Mouse (Mus musculus) midbrain, postnatal 0 days (tissue): Measurements from ENCODE around the gene Fsd2. TPM values are rescaled to one million over a fixed set of nuclear protein-coding genes. Genes with fewer than 3 reads are reported as not detected.

Experiments
- ATAC-seq: fragments of 200-750 bp; cut with Nextera tagmentation; 2 replicates; pipeline ENCODE4 v1.8.0; 2017; ENCODE audit warnings: moderate number of reproducible peaks, mild to moderate bottlenecking, moderate TSS enrichment, moderate library complexity; ENCODE audit not compliant: low FRiP score
- DNase-seq: peaks from one replicate; pipeline ENCODE4 v3.0.0-alpha.2; 2015; ENCODE audit warnings: low spot score
- H3K27ac ChIP-seq: fragments of 300-500 bp; sonication (generic); 2 replicates; pipeline ENCODE4 v1.5.1; 2014; ENCODE audit warnings: low read depth, mild to moderate bottlenecking, low read length, mixed read lengths
- H3K27me3 ChIP-seq: fragments of 300-500 bp; sonication (generic); 2 replicates; pipeline ENCODE4 v1.6.1; 2014; ENCODE audit warnings: low read length, control low read depth, mixed read lengths; ENCODE audit not compliant: insufficient read depth
- H3K36me3 ChIP-seq: fragments of 300-500 bp; sonication (generic); 2 replicates; pipeline ENCODE4 v1.6.1; 2014; ENCODE audit warnings: low read length, control low read depth, mixed read lengths; ENCODE audit not compliant: insufficient read depth
- H3K4me1 ChIP-seq: fragments of 300-500 bp; sonication (generic); 2 replicates; pipeline ENCODE4 v1.6.1; 2014; ENCODE audit warnings: mild to moderate bottlenecking, control low read depth, antibody characterized with exemption, low read length, mixed read lengths; ENCODE audit not compliant: insufficient read depth
- H3K4me2 ChIP-seq: fragments of 300-500 bp; sonication (generic); 2 replicates; pipeline ENCODE4 v1.6.1; 2014; ENCODE audit warnings: low read depth, mild to moderate bottlenecking, low read length, mixed read lengths; ENCODE audit not compliant: poor library complexity, severe bottlenecking
- H3K4me3 ChIP-seq: fragments of 300-500 bp; sonication (generic); 2 replicates; pipeline ENCODE4 v1.5.1; 2014; ENCODE audit warnings: low read depth, mild to moderate bottlenecking, low read length, moderate library complexity
- H3K9ac ChIP-seq: fragments of 300-500 bp; sonication (generic); replicated peaks from 2 replicates; pipeline ENCODE4 v1.6.1; 2014; ENCODE audit warnings: mild to moderate bottlenecking, low read length, moderate library complexity, mixed read lengths; ENCODE audit not compliant: poor library complexity, severe bottlenecking
- H3K9me3 ChIP-seq: fragments of 300-500 bp; sonication (generic); 2 replicates; pipeline ENCODE4 v1.6.1; 2016; ENCODE audit warnings: low read length, control low read depth
- CTCF ChIP-seq: IDR thresholded peaks from 2 replicates; pipeline ENCODE4 v1.5.1; 2016; ENCODE audit warnings: antibody characterized with exemption, mild to moderate bottlenecking
- WGBS: fragments of 180-500 bp; shearing (Covaris S2); extraction: QIAGEN DNeasy Blood & Tissue Kit; methylation state at CpG from one replicate; pipeline ENCODE4 v1.1.7; 2014; 5-methylcytosine and 5-hydroxymethylcytosine counted together
- polyA plus RNA-seq: library from polyadenylated mRNA; unstranded; fragments of >200 nt; fragmentation: Nextera tagmentation; extraction: Ambion mirVana; gene quantifications from 2 replicates; pipeline ENCODE4 v1.2.1, GENCODE M21; 2015
- total RNA-seq: library from RNA; depleted of rRNA; stranded (reverse); fragments of >200 nt; gene quantifications from 2 replicates; pipeline ENCODE4 v1.2.3, GENCODE M21; 2014; rRNA removed

Gene Fsd2
- total RNA-seq, result 0.22 TPM in 1 of 2 replicates, not detected in the other
- 0.28 and 0.36 TPM in 2 replicates for polyA plus RNA-seq

DNA sequence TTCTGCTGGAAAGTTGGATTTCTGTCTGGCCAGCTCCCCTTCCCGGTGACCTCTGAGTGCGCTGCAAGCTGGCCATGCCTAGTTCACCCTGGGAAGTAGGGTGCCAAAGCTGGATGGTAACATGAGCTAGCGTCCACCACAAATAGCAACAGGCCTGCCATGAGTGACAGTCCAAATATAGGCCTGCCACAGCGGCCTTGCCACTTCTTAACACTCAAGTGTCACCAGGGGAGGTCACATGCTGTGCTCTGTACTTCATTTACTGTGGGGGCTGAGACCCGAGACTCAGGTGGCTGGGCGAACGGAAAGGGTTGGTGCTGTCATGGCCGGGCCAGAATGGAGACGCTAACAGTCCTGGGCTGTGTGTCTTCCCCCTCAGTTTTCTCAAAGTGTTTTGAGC, at the start of gene Fsd2:
Gene Fsd2, minus strand, starts transcription at position 53 of the 400 bp plus-strand sequence.
- Histone ChIP-seq H3K27ac (no peak within 1 kb of the TSS), H3K4me1 (no peaks in the 10 kb centered on the region), H3K9me3 (no peaks in the 10 kb centered on the region), H3K4me2 (no peak within 1 kb of the TSS), H3K36me3 (no peaks in the 10 kb centered on the region), H3K9ac (no peak within 1 kb of the TSS), H3K4me3 (no peak within 1 kb of the TSS), H3K27me3 (no peaks in the 10 kb centered on the region)
- 81% methylated on average over 9 of the region's 9 CpGs for WGBS
- no peak for TF ChIP-seq CTCF
- DNase-seq, result no peak
- ATAC-seq, result no peak

DNA sequence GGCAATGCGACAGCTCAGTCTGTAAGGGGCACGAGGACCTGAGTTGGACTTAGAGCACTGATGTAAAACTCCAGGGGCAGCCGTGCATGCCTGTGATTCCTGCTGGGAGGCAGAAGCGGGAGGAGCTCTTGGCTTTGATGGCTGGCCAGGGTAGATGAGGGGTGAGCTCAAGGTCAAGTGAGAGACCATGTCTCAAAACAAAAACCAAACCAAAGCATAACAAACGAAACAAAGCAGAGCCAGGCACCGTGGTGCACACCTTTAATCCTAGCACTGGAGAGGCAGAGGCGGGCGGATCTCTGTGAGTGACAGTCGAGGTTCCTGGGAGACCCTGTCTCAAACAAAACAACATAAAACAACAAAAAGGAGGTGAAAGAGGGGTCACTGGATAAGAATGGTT, 48.3 kb upstream of the Fsd2 start:
- Histone ChIP-seq H3K9me3 (no peaks in the 10 kb centered on the region), H3K9ac (no peak overlapping the region), H3K36me3 (peaks cover 6% of the 10 kb centered on the region; the same call in 1 of the 2 replicates), H3K4me1 (no peaks in the 10 kb centered on the region), H3K4me3 (no peak overlapping the region), H3K27me3 (no peaks in the 10 kb centered on the region), H3K4me2 (no peak overlapping the region), H3K27ac (no peak overlapping the region)
- no peak for TF ChIP-seq CTCF
- WGBS, result 60% methylated on average over 9 of the region's 9 CpGs
- ATAC-seq (no peak), DNase-seq (no peak)

DNA sequence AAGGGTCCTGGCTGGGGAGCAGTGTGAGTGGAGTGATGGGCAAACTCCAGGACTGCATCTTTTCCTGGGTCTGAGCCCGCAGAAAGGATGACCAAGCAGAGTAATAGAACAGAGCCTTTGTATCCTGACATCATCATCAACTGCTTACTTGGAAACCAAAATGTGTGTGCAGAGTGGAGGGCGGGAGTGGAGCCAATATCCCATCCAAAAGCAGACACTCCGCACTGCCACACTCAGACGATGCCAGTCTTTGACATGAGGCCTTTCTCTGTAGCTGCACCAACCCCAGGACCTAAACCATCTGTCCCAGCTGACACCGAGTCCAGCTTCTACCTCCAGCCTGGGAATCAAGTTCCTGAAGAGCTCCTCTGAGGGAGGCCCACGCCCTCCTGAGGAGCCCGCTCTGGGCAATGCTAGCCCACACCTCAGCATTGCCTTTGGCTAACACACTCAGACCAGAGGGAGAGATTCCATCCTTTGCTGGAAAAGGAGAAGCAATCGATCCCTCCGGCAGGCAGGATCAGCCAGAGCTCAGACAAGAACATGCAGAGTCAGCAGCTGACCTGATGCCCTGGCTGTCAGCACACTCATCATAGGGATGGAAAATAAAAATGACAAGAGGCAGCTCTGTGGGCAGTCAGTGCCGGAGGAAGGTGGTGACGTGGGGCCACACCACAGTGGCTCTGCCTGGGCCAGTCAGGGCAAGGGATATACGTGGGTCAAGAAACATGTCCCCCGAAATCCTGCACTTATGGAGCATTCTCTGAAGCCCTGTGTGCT, 46.3 kb upstream of the Fsd2 start:
- no peaks in the 10 kb centered on the region for H3K4me1 ChIP-seq
- H3K9ac ChIP-seq, result no peak overlapping the region
- ATAC-seq, result no peak
- DNase-seq, result no peak
- H3K27me3 ChIP-seq, result no peaks in the 10 kb centered on the region
- no peaks in the 10 kb centered on the region for H3K9me3 ChIP-seq
- TF ChIP-seq CTCF, result no peak
- H3K4me2 ChIP-seq, result no peak overlapping the region
- H3K27ac ChIP-seq, result no peak overlapping the region
- 87% methylated on average over 13 of the region's 13 CpGs for WGBS
- H3K36me3 ChIP-seq, result peaks cover 9% of the 10 kb centered on the region; the same call in 1 of the 2 replicates
- no peak overlapping the region for H3K4me3 ChIP-seq

DNA sequence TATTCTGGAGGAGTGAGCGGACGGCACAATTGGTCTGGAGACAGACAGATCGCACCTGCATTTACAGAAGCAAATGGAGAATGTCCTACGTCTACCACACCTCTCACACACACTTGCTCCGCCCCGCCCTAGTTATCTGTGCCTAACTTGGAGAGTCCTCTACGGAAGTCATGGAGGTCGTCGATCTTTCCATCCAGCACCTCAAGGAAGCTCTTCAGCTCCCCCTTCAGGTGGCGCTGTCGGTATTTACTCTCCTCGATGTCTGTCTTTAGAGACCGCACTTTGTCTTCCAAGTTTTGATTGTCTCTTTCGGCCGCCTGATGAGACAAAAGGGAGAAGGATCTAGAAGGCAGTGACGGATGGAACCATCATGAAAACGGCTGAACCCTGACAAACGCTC, 43.4 kb upstream of the Fsd2 start:
- ATAC-seq, result no peak
- Histone ChIP-seq H3K27ac (no peak overlapping the region), H3K27me3 (no peaks in the 10 kb centered on the region), H3K9ac (no peak overlapping the region), H3K4me2 (no peak overlapping the region), H3K36me3 (peaks cover 9% of the 10 kb centered on the region; the same call in 1 of the 2 replicates), H3K4me3 (no peak overlapping the region), H3K9me3 (no peaks in the 10 kb centered on the region), H3K4me1 (no peaks in the 10 kb centered on the region)
- WGBS, result 67% methylated on average over 18 of the region's 18 CpGs
- peak; percentile 37 for DNase-seq
- peak; percentile 45 for TF ChIP-seq CTCF

DNA sequence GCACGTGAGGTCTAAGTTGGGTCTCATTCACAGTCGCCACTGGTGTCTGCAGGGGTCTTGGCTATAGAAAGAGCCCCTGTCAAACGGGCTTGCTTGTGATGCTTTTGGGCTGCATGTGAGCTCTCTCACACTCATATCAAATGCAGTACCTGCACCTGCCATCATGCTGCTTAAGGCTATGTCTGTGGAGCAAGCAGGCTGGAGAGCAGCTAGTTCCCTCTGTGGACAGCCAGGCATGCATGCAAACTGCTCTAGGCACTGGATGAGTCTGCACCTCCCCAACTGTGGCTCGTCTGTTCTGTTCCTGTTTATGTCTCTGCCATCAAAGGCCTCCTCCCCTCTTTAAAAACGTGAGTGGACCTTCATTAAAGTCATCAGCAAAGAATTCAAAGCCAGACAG, 39.7 kb upstream of the Fsd2 start:
- 66% methylated on average over 5 of the region's 5 CpGs for WGBS
- no peak overlapping the region for H3K27ac ChIP-seq

DNA sequence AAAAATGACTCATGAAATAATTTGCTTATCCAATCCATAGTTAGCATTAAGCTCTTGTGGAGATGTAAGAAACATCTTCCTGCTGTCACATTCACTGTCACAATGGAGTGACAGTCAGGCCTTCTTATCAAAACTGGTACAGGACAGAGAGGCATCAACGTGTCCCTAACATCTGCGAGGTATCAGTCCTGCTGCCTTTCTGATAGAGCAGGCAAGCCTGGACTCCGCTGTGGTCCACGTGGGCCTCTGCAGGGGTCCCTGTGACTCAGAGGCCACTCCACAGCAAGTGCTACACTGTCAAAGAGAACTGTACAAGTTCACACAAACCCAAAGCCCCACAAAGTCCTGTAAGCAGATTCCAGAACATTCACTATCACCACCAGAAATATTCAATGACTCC, 38.7 kb upstream of the Fsd2 start:
- Histone ChIP-seq H3K27me3 (no peaks in the 10 kb centered on the region), H3K4me3 (no peak overlapping the region), H3K4me2 (no peak overlapping the region), H3K4me1 (no peaks in the 10 kb centered on the region), H3K27ac (no peak overlapping the region), H3K36me3 (0 out of 2 replicates have a peak, but pooled peaks cover 3% of the 10 kb centered on the region), H3K9ac (no peak overlapping the region), H3K9me3 (no peaks in the 10 kb centered on the region)
- TF ChIP-seq CTCF, result no peak
- 65% methylated on average over 4 of the region's 4 CpGs for WGBS
- DNase-seq, result no peak
- no peak for ATAC-seq

More for the DNA sequence above, 39.7 kb upstream of the Fsd2 start:
- ATAC-seq, result no peak
- Histone ChIP-seq H3K9me3 (no peaks in the 10 kb centered on the region), H3K4me3 (no peak overlapping the region), H3K36me3 (peaks cover 9% of the 10 kb centered on the region; the same call in 1 of the 2 replicates), H3K4me1 (no peaks in the 10 kb centered on the region), H3K4me2 (no peak overlapping the region), H3K9ac (no peak overlapping the region), H3K27me3 (no peaks in the 10 kb centered on the region)
- no peak for DNase-seq
- TF ChIP-seq CTCF, result no peak
